Mouse (Mus musculus) spleen, adult 2 months (tissue): ENCODE measurements at regions not wholly inside any gene's neighbourhood (a gene's known extent, or its start where the extent isn't known, plus 50 kb on each side); places are given as distances from the start of the nearest gene placed in this dataset.

Source experiments
- CTCF ChIP-seq: fragments of 200-500 bp; IDR thresholded peaks from 2 replicates; pipeline ENCODE4 v1.5.1; 2011; ENCODE audit warnings: mild to moderate bottlenecking, inconsistent platforms; ENCODE audit not compliant: insufficient read depth, insufficient read length, insufficient replicate concordance; ENCODE audit errors: extremely low read depth
- POLR2A ChIP-seq: fragments of 200-500 bp; IDR thresholded peaks from 2 replicates; pipeline ENCODE4 v1.6.1; 2011; ENCODE audit warnings: low read depth, low read length, inconsistent platforms

DNA sequence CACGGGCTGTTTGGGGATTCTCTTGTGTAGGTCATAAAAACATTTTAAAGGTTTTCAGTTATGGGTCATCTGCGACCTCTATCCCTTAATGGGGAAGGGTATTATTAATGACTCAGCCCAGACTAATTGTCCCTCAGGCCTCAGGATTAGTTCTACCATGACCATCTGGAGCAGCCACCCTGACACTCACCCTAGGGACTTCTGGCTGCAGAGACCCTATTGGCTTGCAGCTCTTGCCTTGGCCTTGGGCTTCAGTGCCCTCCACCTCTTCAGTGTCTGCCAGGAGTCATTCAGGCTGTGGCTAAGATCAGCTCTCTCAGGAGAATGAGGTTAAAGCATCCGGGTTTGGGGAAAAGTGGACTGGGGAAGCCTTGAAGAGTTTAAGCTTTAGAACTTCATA lies 423.3 kb downstream of the Gm10295 start:
- TF ChIP-seq CTCF: no peak
- TF ChIP-seq POLR2A: no peak
